Mouse (Mus musculus) myocyte (in vitro differentiated cells): ENCODE measurements around the gene Hoxb2.

ENCODE experiments used
- CEBPB ChIP-seq: IDR thresholded peaks from 2 replicates; pipeline ENCODE4 v1.6.1; 2011; ENCODE audit warnings: mild to moderate bottlenecking, moderate library complexity; ENCODE audit not compliant: poor library complexity, insufficient read depth, severe bottlenecking
- E2F4 ChIP-seq: IDR thresholded peaks from one replicate; pipeline ENCODE4 v1.6.1; 2011; ENCODE audit warnings: mild to moderate bottlenecking, control low read depth, moderate library complexity; ENCODE audit not compliant: insufficient read depth
- MAX ChIP-seq: IDR thresholded peaks from one replicate; pipeline ENCODE4 v1.6.1; 2011; ENCODE audit warnings: low read depth, mild to moderate bottlenecking, control low read depth
- MYOD1 ChIP-seq, 3 experiments: IDR thresholded peaks; one replicate each; pipeline ENCODE4 v1.6.1; 2011; ENCODE audit warnings: control low read depth in 2 of 3, low read depth in 2 of 3, mild to moderate bottlenecking in 2 of 3, moderate library complexity in 1 of 3; ENCODE audit not compliant: insufficient read length in 2 of 3, control insufficient read depth in 1 of 3
- MYOG ChIP-seq, 3 experiments: IDR thresholded peaks; one replicate each; pipeline ENCODE4 v1.6.1; 2011; ENCODE audit warnings: control low read depth in 2 of 3, low read depth in 2 of 3, mild to moderate bottlenecking in 2 of 3; ENCODE audit not compliant: insufficient read length in 2 of 3, control insufficient read depth in 1 of 3, insufficient read depth in 1 of 3
- POLR2A ChIP-seq: IDR thresholded peaks from one replicate; pipeline ENCODE4 v1.6.1; 2011; ENCODE audit warnings: low read depth, mild to moderate bottlenecking, control low read depth, moderate library complexity; ENCODE audit not compliant: insufficient read length
- POLR2AphosphoS2 ChIP-seq: IDR thresholded peaks from one replicate; pipeline ENCODE4 v1.6.1; 2011; ENCODE audit warnings: low read depth, control low read depth; ENCODE audit not compliant: insufficient read length
- SRF ChIP-seq: IDR thresholded peaks from one replicate; pipeline ENCODE4 v1.6.1; 2011; ENCODE audit warnings: low read depth; ENCODE audit not compliant: control insufficient read depth, insufficient read length
- TCF12 ChIP-seq: IDR thresholded peaks from one replicate; pipeline ENCODE4 v1.6.1; 2011; ENCODE audit warnings: mild to moderate bottlenecking, control low read depth; ENCODE audit not compliant: poor library complexity, insufficient read depth, severe bottlenecking
- TCF3 ChIP-seq: IDR thresholded peaks from one replicate; pipeline ENCODE4 v1.6.1; 2011; ENCODE audit warnings: low read depth, control low read depth; ENCODE audit not compliant: insufficient read length
- USF1 ChIP-seq: IDR thresholded peaks from one replicate; pipeline ENCODE4 v1.6.1; 2011; ENCODE audit warnings: low read depth, mild to moderate bottlenecking, control low read depth, moderate library complexity

DNA sequence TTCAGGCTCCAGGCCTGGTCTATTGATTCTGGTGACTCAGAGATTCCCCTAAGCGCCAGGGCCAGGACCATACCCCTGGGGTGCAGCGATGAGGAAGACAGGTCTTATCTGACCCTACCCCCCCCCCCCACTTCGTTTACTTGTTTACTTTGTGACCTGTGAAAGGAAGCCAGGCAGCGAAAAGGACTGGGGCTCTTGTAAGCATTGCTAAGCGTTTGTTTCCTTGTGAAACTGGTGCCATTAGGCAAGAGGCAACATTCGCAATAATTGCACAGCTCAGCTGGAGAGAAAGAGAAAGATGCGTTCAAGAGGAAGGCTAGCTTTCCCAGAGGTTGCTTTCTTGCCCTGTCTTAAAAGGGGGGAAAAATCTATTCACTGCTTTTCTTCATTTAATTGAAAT, 18.8 kb downstream of the Hoxb2 start:
- TF ChIP-seq E2F4 (no peak), POLR2A (no peak), MAX (no peak), USF1 (no peak), CEBPB (no peak), TCF12 (no peak), MYOD1 (IDR thresholded peaks at IDR 0.05; ENCODE audit: control insufficient read depth in 1 of 3, insufficient read length in 2 of 3, low read depth in 2 of 3) (no peak), MYOG (IDR thresholded peaks at IDR 0.05; ENCODE audit: control insufficient read depth in 1 of 3, insufficient read depth in 1 of 3, insufficient read length in 2 of 3, low read depth in 2 of 3) (no peak), POLR2AphosphoS2 (no peak), TCF3 (no peak), SRF (no peak)
